Mouse (Mus musculus) midbrain, embryonic 16.5 days (tissue): ENCODE measurements around the gene Jsrp1. TPM values are rescaled to one million over a fixed set of nuclear protein-coding genes. Genes with fewer than 3 reads are reported as not detected.

Experiments
- ATAC-seq: fragments of 200-750 bp; cut with Nextera tagmentation; 2 replicates; pipeline ENCODE4 v1.8.0; 2017; ENCODE audit warnings: moderate TSS enrichment
- H3K27ac ChIP-seq: fragments of 300-500 bp; sonication (generic); 2 replicates; pipeline ENCODE4 v1.5.1; 2014; ENCODE audit warnings: mild to moderate bottlenecking, low read length, mixed read lengths
- H3K27me3 ChIP-seq: fragments of 300-500 bp; sonication (generic); 2 replicates; pipeline ENCODE4 v1.6.1; 2014; ENCODE audit warnings: low read depth, low read length, mixed read lengths; ENCODE audit not compliant: control insufficient read depth, insufficient read depth
- H3K36me3 ChIP-seq: fragments of 300-500 bp; sonication (generic); 2 replicates; pipeline ENCODE4 v1.6.1; 2014; ENCODE audit warnings: mild to moderate bottlenecking, low read length, moderate library complexity, mixed read lengths; ENCODE audit not compliant: control insufficient read depth, insufficient read depth
- H3K4me1 ChIP-seq: fragments of 300-500 bp; sonication (generic); 2 replicates; pipeline ENCODE4 v1.6.1; 2014; ENCODE audit warnings: mild to moderate bottlenecking, low read length, mixed read lengths; ENCODE audit not compliant: control insufficient read depth, insufficient read depth
- H3K4me2 ChIP-seq: fragments of 300-500 bp; sonication (generic); 2 replicates; pipeline ENCODE4 v1.6.1; 2014; ENCODE audit warnings: mild to moderate bottlenecking, low read length, mixed read lengths
- H3K4me3 ChIP-seq: fragments of 300-500 bp; sonication (generic); 2 replicates; pipeline ENCODE4 v1.5.1; 2014; ENCODE audit warnings: low read depth, mild to moderate bottlenecking, low read length, moderate library complexity, mixed read lengths
- H3K9ac ChIP-seq: fragments of 300-500 bp; sonication (generic); 2 replicates; pipeline ENCODE4 v1.6.1; 2014; ENCODE audit warnings: low read depth, low read length, mixed read lengths
- H3K9me3 ChIP-seq: fragments of 300-500 bp; sonication (generic); replicated peaks from 2 replicates; pipeline ENCODE4 v1.6.1; 2014; ENCODE audit warnings: mild to moderate bottlenecking, low read length, mixed read lengths; ENCODE audit not compliant: control insufficient read depth, poor library complexity, severe bottlenecking
- WGBS: fragments of 180-500 bp; shearing (Covaris S2); extraction: QIAGEN DNeasy Blood & Tissue Kit; methylation state at CpG from one replicate; pipeline ENCODE4 v1.1.7; 2014; 5-methylcytosine and 5-hydroxymethylcytosine counted together
- polyA plus RNA-seq: library from polyadenylated mRNA; unstranded; fragments of >200 nt; fragmentation: Nextera tagmentation; extraction: Ambion mirVana; gene quantifications from 2 replicates; pipeline ENCODE4 v1.2.1, GENCODE M21; 2015

The Jsrp1 gene
- polyA plus RNA-seq, 1 experiment from 2014 or later: 0.39 TPM

- H3K4me2 ChIP-seq: no peak overlapping the region
- H3K9ac ChIP-seq: no peak overlapping the region
- no peaks in the 10 kb centered on the region for H3K27me3 ChIP-seq
- no peak for ATAC-seq
- H3K4me3 ChIP-seq: no peak overlapping the region
- H3K27ac ChIP-seq: no peak overlapping the region
- H3K36me3 ChIP-seq: peaks cover 25% of the 10 kb centered on the region
- no peaks in the 10 kb centered on the region for H3K9me3 ChIP-seq
- peaks cover 21% of the 10 kb centered on the region for H3K4me1 ChIP-seq
- 93% methylated on average over 10 of the region's 10 CpGs for WGBS
Measured at GRCm38 (mm10) chr10:80802204-80802912, 10.9 kb downstream of the Jsrp1 start.

GRCm38 (mm10) chr10:80799070-80799566 lies 14.2 kb downstream of the Jsrp1 start:
- Histone ChIP-seq H3K27me3 (no peaks in the 10 kb centered on the region), H3K4me3 (peak overlapping the region; percentile 74), H3K36me3 (peaks cover 20% of the 10 kb centered on the region), H3K4me1 (peaks cover 21% of the 10 kb centered on the region), H3K4me2 (peak overlapping the region; percentile 75), H3K27ac (peak overlapping the region; percentile 96), H3K9me3 (no peaks in the 10 kb centered on the region), H3K9ac (peak overlapping the region; percentile 96)
- WGBS: 3% methylated on average over 18 of the region's 18 CpGs
- ATAC-seq: no peak

GRCm38 (mm10) chr10:80798150-80799006 lies 14.9 kb downstream of the Jsrp1 start, which contains the start of the genes Sf3a2 and Plekhj1:
Sf3a2 (plus strand) TSS chr10:80798198.
Plekhj1 (minus strand) TSS chr10:80798626.
- WGBS: under 1% methylated on average over 98 of the region's 104 CpGs
- H3K9ac ChIP-seq: peak within 1 kb of the TSS; percentile 96
- H3K36me3 ChIP-seq: peaks cover 17% of the 10 kb centered on the region

DNA sequence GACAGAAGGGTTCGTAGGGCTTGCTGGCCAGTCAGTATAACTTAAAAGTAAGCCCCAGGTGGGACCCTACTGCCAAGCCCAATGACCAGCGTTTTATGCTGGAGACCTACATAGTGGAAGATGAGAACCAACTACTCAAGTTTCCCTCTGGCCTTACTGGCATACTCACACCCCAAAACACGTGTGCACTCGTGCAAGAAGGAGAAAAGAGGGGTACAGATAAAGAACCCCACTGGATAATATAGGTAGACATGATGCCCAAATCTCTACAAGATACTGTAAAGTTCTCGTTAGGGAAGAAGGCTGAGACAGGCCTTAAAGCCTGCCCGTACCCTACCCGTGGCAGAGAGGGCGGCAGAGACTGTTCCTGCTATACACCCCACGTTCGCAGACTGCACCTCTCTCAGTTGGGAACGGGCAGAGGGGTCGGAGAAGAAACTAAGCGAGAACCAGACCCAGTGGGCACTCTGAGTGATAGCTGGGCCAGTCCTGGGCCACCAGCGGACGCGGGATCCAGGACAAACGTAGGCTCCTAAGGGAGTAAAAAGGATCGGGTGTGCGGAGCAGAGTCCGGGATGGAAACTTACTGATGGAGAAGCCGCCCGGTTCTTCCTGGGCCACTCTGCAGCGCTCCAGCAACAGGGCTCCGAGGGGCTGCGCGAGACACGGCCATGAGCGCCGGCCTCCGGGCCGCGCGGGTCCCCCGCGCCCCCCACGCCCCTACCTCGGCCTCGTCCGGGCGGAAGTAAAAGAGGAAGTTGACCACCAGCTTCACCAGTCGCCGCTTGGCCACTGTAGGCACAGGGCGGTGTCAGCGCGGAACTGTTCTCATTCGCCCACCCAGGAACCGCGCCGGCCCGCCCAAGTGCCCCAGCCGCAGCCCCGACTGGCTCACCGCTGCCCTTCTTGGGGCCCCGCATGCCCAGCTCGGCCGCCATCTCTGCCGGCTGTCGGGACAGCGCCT lies 15.8 kb downstream of the Jsrp1 start:
- Histone ChIP-seq H3K27ac (peak overlapping the region; percentile 96), H3K9ac (peak overlapping the region; percentile 88), H3K4me2 (peak overlapping the region; percentile 66), H3K4me3 (peak overlapping the region; percentile 74), H3K4me1 (peaks cover 21% of the 10 kb centered on the region), H3K36me3 (peaks cover 14% of the 10 kb centered on the region), H3K27me3 (no peaks in the 10 kb centered on the region), H3K9me3 (no peaks in the 10 kb centered on the region)
- peak; percentile 78 for ATAC-seq
- 3% methylated on average over 49 of the region's 59 CpGs for WGBS

More at GRCm38 (mm10) chr10:80798150-80799006, 14.9 kb downstream of the Jsrp1 start, which contains the start of the genes Sf3a2 and Plekhj1:
- no peaks in the 10 kb centered on the region for H3K27me3 ChIP-seq
- ATAC-seq: peak; percentile 93
- H3K4me2 ChIP-seq: peak within 1 kb of the TSS; percentile 75
- no peaks in the 10 kb centered on the region for H3K9me3 ChIP-seq
- peak within 1 kb of the TSS; percentile 74 for H3K4me3 ChIP-seq
- H3K4me1 ChIP-seq: peaks cover 21% of the 10 kb centered on the region
- H3K27ac ChIP-seq: peak within 1 kb of the TSS; percentile 96

- no peak overlapping the region for H3K9ac ChIP-seq
- ATAC-seq: no peak
- no peak overlapping the region for H3K27ac ChIP-seq
- 81% methylated on average over 9 of the region's 9 CpGs for WGBS
- no peak overlapping the region for H3K4me3 ChIP-seq
- peaks cover 21% of the 10 kb centered on the region for H3K36me3 ChIP-seq
- no peaks in the 10 kb centered on the region for H3K9me3 ChIP-seq
- H3K27me3 ChIP-seq: no peaks in the 10 kb centered on the region
- H3K4me2 ChIP-seq: peak overlapping the region; percentile 66; the same call in 1 of the 2 replicates
- peaks cover 21% of the 10 kb centered on the region for H3K4me1 ChIP-seq
Measured at GRCm38 (mm10) chr10:80796307-80796848, 16.9 kb downstream of the Jsrp1 start.

DNA sequence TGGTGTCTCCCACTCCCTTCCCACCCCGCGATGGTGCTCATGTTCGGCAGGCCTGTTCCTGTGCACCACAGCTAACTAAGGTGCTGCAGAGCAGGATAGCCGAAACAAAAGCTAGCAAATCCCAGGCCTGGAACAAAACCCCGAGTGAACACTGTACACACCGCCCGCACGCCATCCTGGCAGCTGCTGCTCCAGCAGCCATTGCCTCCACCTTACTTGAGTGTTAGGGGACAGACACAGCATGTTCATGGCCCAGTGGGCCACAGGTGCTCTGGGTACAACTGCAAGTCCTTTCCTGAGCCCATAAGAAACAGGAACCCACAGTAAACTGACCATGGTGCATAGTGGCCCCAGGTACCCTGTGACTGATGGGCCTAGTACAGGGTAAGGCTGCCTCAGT lies 18.5 kb downstream of the Jsrp1 start:
- no peak overlapping the region for H3K27ac ChIP-seq
- H3K9ac ChIP-seq: no peak overlapping the region
- WGBS: 84% methylated on average over 8 of the region's 8 CpGs
- ATAC-seq: no peak
- H3K9me3 ChIP-seq: no peaks in the 10 kb centered on the region
- no peaks in the 10 kb centered on the region for H3K27me3 ChIP-seq
- peaks cover 28% of the 10 kb centered on the region for H3K36me3 ChIP-seq
- no peak overlapping the region for H3K4me3 ChIP-seq
- H3K4me2 ChIP-seq: no peak overlapping the region
- peaks cover 16% of the 10 kb centered on the region for H3K4me1 ChIP-seq

GRCm38 (mm10) chr10:80793803-80794202 lies 19.5 kb downstream of the Jsrp1 start:
- H3K9ac ChIP-seq: no peak overlapping the region
- no peak overlapping the region for H3K4me3 ChIP-seq
- no peak overlapping the region for H3K4me2 ChIP-seq
- H3K27ac ChIP-seq: no peak overlapping the region
- H3K9me3 ChIP-seq: no peaks in the 10 kb centered on the region
- no peaks in the 10 kb centered on the region for H3K27me3 ChIP-seq
- WGBS: 86% methylated on average over 4 of the region's 4 CpGs
- peaks cover 11% of the 10 kb centered on the region for H3K4me1 ChIP-seq
- H3K36me3 ChIP-seq: peaks cover 36% of the 10 kb centered on the region
- no peak for ATAC-seq
